Mouse (Mus musculus): Measurements from ENCODE around the gene Plpp4.

- TF ChIP-seq CTCF (IDR thresholded peaks at IDR 0.05; ENCODE audit: low read depth, low read length) (no peak), POLR2A (IDR thresholded peaks at IDR 0.05; ENCODE audit: borderline replicate concordance, low read depth, low read length) (no peak)
Observed at GRCm38 (mm10) chr7:129281966-129282365, 25.1 kb downstream of the Plpp4 start.
